Mouse (Mus musculus) cerebellum, postnatal 10 days (tissue): ENCODE results near the gene Rsad2.

ENCODE experiments used
- DNase-seq, 2 experiments: peaks; one replicate each; pipeline ENCODE4 v3.0.0; 2021; ENCODE audit warnings: mixed read lengths in 2 of 2

Rsad2 gene

GRCm38 (mm10) chr12:26400762-26401161 lies 55.5 kb downstream of the Rsad2 start:
- DNase-seq, result no peak

- no peak for DNase-seq
Measured at GRCm38 (mm10) chr12:26399391-26399790, 56.9 kb downstream of the Rsad2 start.

GRCm38 (mm10) chr12:26398597-26398996 lies 57.7 kb downstream of the Rsad2 start:
- DNase-seq, result no peak

- DNase-seq, result no peak
Measured at GRCm38 (mm10) chr12:26394485-26395470, 61.5 kb downstream of the Rsad2 start.

GRCm38 (mm10) chr12:26393291-26393690 lies 63.0 kb downstream of the Rsad2 start:
- DNase-seq, result no peak
